Mouse (Mus musculus): Measurements from ENCODE around the gene Poll.

Poll gene

DNA sequence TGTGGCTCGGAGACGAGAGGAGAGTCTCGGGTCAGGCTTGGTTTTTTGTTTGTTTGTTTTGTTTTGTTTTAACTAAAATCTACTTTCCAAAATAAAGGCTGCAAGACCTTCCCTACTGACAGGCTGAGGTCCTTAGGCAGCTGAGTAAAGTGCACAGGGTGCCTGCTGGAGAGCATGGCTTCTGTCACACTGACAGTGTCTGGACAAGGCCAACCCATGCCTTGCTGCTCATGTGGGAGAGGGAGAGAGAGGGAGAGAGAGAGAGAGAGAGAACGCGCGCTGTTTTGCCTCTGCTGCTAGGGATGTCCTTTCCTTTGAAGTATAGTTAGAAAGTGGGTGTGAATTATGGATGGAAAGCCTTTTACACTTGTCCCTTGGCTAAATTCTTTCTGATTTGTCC, 28.8 kb downstream of the Poll start:
- no peak for DNase-seq

DNA sequence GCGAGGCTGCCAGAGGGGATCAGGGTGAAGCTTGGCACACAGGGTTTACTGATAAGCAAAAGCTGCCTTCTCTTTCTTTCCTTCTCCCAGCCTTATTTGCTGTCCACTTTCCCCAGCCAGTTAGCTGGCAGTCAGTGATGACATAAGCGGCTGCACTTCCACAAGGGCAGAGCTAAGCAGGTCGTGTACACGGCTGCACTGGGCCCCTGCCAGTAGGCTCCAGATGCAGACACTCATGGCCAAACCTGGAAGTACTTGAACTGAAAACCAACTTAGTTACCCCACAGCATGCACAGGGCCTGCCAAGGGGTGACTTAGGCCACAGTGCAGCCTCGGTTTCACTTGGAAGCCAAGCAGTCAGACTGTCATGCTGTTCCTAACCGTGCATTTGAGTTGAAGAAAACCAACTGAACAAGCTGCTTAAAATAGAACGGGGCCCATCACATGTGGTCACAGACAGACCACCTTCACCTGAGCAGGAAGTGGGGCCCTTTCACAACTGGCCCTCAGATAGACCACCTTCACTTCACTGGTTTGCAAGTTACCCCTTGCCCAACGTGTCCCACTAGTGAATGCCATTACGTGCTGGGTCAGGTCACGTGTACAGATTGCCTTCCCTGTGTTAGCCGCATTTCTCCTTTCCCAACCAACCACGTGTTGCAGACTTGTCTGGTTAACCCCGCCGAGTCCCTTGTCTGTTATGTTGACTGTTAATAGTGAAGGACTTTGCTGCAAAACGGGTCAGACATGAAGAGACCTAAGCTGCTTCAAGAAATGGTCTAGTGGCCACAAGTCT, 29.9 kb downstream of the Poll start:
- no peak for DNase-seq

DNA sequence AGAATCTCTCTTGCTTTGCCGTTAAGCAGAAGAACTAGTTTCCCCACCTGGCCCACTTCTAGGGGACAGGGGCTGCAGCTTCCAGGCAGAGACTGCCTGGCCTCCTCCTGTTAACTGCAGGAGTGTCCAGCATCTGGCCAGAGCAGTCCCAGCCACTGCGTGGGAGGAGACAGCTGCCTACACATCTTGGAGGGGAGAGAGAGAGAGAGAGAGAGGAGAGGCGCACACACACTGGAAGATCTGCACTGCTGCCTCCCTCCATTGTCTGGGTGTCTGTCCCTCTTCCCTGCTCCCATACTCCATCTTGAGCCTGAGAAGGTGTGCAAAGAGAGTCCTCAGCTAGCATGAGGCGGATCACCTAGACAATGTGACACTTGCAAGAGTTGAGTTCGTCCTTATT, 31.0 kb downstream of the Poll start:
- no peak for DNase-seq

DNA sequence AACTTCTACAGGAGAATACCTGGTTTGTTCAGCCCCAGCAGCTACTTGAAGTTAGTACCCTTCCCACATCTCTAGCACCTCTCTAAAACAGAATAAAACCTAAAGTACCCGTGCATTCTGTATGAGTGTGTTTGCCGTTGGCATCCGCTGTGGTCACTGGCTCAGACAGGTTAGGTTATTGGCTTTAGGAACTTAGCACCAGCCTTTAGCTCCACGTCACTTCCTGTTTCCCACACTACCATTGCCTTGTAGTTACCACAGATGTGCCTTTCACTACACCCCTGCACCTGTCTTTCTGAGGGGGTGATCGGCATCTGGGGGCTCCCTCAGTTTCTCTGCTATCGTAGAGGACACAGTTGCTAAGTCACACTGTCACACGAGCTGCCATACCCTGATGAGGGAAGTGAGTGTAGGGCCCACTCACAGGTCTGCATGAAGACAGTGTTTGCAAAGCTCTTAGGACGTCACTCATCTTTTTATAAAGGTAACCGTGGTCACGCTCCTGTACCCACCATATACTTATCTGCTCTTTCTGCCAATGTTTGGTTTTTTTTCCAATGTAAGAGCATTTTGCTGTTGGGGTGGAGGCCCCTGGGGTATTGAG, 32.3 kb downstream of the Poll start:
- no peak for DNase-seq

DNA sequence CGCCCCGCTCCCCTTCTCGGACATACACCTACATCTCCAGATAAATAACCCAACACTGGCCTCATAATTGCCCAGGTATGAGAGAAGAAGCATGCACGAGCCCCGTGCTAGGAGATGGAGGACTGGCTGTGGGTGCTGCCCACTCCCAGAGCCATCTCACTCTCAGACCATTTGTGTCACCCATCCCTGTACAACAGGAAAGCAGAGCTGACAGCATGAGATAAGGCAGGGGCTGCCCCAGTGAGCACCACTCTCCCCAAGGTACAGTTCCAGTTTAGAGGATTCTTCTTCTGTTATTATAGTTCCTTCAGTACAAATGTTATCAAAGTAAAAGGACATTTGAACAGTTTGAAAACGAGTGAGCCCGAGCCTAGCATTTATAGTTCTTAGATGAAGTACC, 32.9 kb downstream of the Poll start:
- no peak for DNase-seq

DNA sequence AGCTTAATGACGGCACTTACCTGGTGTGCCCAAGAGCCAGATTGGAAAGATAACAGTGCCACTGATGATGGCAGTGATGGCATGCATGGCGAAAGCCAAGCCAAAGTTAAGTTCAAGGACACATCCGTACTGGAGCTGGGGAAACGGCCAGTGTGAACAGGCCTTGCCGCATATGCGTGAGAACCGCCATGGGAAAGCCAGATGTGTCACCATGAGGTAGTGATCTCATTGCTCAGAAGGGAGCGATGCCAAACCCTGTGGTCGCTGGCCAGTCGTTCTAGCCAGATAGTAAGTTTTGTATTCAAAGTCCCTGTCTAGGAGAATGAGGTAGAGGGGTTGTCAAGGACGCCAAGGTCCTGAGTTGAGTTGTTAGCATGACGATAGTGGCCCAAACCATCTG, 44.1 kb downstream of the Poll start:
- no peak for DNase-seq

DNA sequence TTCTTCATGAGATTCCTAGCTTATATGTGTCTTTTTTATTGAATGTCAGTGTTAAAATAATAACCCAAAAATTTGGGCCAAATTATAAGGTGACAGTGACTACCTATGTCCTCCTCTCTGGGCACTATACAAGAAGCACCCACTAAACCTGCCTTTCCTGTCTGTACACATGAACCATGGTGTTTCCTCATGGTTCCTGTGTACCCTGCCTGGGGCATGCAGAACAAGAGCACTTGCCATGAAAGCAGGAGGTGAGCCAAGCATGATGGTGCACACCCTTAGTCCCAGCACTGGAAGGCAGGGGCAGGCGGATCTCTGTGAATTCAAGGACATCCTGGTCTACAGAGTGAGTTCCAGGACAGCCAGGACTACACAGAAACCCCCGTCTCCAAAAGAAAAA, 45.0 kb downstream of the Poll start:
- no peak for DNase-seq

DNA sequence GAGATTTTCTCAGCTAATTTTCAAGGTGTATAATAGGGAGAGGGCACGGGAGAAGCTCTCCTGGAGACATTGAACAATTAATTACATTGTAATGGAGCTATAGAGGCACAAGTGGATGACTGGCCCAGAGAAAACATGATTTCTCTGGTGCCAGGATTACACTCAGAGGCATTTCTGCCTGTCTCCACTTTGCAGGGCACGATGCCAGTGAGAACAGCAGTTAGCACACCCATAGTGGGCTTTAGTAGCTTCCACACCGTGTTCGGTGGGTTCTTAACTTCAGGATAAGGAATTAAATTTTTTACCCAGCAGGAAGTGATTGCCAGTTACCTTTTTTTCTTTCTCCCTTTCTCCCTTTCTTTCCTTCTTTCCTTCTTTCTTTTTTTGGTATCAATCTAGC, 48.9 kb downstream of the Poll start:
- no peak for DNase-seq

DNA sequence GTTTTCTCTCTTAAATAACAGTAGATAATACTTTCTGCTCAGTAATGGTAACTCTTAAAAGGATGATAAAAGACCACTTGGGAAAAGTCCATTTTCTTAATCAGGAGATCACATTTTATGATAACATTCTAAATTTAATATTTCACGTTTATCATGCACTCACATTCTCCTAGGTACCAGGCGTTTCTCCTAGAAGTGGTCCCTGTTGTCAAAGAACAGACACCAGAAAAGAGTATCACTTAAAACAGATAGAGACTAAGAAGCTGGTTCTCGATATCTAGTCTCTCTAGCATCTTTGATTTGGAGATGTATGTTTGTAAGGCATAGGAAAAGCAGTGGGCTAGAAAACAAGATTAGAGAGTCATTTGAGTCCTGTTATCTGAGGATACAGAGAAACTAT, 49.7 kb downstream of the Poll start:
- DNase-seq = no peak

DNA sequence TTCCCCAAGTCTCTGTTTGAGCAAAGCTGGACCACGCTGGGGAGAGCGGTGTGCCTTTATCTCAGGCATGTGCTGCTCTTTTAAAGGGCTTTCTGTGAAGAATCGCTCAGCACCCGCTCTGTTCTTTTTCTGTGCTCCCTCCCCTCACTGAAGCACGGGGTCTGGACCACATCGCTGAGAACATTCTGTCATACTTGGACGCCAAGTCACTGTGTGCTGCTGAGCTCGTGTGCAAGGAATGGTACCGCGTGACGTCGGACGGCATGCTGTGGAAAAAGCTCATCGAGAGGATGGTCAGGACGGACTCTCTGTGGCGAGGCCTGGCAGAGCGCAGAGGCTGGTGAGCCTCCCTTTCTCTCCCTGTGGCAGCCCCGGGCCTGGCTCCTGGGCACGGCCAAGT, 52.8 kb downstream of the Poll start:
- DNase-seq = no peak

DNA sequence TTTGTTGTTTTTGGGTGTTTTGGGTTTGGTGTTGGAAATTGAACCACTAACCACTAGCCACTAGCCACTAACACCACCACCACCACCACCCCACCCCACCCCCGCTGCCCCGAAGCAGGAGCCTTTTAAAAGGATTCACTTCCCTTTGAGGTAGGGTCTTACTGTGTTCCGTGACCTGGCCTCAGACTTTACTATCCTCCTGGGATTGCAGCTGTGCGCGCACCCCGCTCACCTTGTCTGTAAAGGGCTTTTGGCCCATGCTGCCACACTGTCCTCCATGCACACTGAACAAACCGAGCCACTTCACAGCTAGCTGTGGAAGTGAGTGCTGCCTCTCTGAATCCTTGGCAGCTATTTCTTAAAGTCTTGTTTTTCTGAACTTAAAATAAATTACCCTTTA, 54.9 kb downstream of the Poll start:
- DNase-seq = no peak
